Mouse (Mus musculus) stomach, embryonic 16.5 days (tissue): Measurements from ENCODE around the gene Gpr143. TPM values are rescaled to one million over a fixed set of nuclear protein-coding genes. Genes with fewer than 3 reads are reported as not detected.
A peak's percentile ranks its signal among the peaks of the same experiment; 100 is the strongest.

Experiments used
- ATAC-seq: fragments of 200-750 bp; cut with Nextera tagmentation; 2 replicates; pipeline ENCODE4 v1.8.0; 2017; ENCODE audit warnings: moderate number of reproducible peaks, moderate TSS enrichment; ENCODE audit not compliant: insufficient read depth, low FRiP score
- H3K27ac ChIP-seq: fragments of 300-500 bp; sonication (generic); 2 replicates; pipeline ENCODE4 v1.5.1; 2014; ENCODE audit warnings: low read length
- H3K27me3 ChIP-seq: fragments of 300-500 bp; sonication (generic); 2 replicates; pipeline ENCODE4 v1.6.1; 2014; ENCODE audit warnings: low read length, control low read depth, mixed read lengths; ENCODE audit not compliant: control insufficient read depth, insufficient read depth
- H3K36me3 ChIP-seq: fragments of 300-500 bp; sonication (generic); 2 replicates; pipeline ENCODE4 v1.6.1; 2014; ENCODE audit warnings: low read length; ENCODE audit not compliant: control insufficient read depth, insufficient read depth
- H3K4me1 ChIP-seq: fragments of 300-500 bp; sonication (generic); 2 replicates; pipeline ENCODE4 v1.6.1; 2014; ENCODE audit warnings: low read length, control low read depth, mixed read lengths; ENCODE audit not compliant: control insufficient read depth, insufficient read depth
- H3K4me2 ChIP-seq: fragments of 300-500 bp; sonication (generic); 2 replicates; pipeline ENCODE4 v1.6.1; 2014; ENCODE audit warnings: low read depth, low read length, mixed read lengths
- H3K4me3 ChIP-seq: fragments of 300-500 bp; sonication (generic); replicated peaks from 2 replicates; pipeline ENCODE4 v1.5.1; 2014; ENCODE audit warnings: mild to moderate bottlenecking, low read length
- H3K9ac ChIP-seq: fragments of 300-500 bp; sonication (generic); 2 replicates; pipeline ENCODE4 v1.6.1; 2014; ENCODE audit warnings: low read length
- H3K9me3 ChIP-seq: fragments of 300-500 bp; sonication (generic); replicated peaks from 2 replicates; pipeline ENCODE4 v1.6.1; 2016; ENCODE audit warnings: low read length, control low read depth; ENCODE audit not compliant: control insufficient read depth
- WGBS: fragments of 180-500 bp; shearing (Covaris S2); extraction: QIAGEN DNeasy Blood & Tissue Kit; methylation state at CpG from one replicate; pipeline ENCODE4 v1.1.7; 2014; 5-methylcytosine and 5-hydroxymethylcytosine counted together
- polyA plus RNA-seq: library from polyadenylated mRNA; unstranded; fragments of >200 nt; fragmentation: Nextera tagmentation; extraction: Ambion mirVana; gene quantifications from 2 replicates; pipeline ENCODE4 v1.2.1, GENCODE M21; 2015

Gpr143 gene
- polyA plus RNA-seq, result 0.19 TPM in 1 of 2 replicates, not detected in the other

DNA sequence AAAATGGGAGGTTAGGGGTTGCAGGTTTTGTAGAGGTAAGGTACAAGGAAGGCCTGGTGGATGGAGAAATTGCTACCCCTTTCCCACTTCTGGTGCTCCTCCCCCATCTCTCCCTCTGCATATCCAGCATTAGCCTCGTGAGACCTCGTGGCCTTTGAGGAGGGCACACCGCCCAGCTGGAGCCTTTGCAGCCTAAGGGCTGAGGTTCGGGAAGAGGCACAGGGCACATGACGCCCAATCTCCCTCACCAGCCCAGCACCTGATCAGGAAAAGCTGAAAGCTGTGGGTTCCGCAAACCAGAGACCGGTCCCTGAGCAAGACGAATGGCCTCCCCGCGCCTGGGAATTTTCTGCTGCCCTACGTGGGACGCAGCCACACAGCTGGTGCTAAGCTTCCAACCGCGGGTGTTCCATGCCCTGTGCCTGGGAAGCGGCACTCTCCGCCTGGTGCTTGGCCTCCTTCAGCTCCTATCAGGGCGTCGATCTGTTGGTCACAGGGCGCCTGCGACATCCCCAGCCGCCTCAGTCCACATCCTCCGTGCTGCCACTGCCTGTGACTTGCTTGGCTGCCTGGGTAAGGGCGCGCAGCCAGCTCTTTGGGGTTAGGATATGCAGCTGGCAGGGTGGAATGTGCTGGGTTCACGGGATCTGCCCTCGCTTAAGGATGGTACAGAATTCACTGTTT lies at the start of gene Gpr143:
Gene Gpr143 (plus strand): TSS at position 202 of the 684 bp plus-strand sequence.
- ATAC-seq, result no peak

DNA sequence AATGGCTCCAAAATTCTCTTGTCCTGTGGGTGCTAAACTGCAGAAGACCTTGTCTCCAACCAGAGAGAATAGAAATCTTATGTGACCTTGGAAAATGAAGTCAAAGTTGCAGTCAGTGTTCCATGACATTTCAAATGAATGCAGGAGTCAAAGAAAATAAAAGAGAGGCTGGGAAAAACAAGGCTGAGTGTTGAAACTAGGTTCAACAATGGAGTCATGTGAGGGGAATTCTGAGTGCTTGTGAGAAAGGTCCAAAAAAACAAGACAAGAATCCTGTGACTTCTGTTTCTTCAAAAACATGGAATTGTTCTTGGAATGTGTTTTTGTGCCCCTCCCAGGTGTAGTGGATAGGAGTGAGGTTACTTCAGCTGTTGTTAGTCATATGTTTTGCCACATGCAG lies 46.4 kb upstream of the Gpr143 start:
- no peaks in the 10 kb centered on the region; the same call in 1 of the 2 replicates for H3K27me3 ChIP-seq
- H3K27ac ChIP-seq, result no peak overlapping the region
- ATAC-seq, result no peak

More for the DNA sequence above, at the start of gene Gpr143:
- Histone ChIP-seq H3K4me3 (no peak within 1 kb of the TSS; the same call in 1 of the 2 replicates), H3K27ac (no peak within 1 kb of the TSS), H3K27me3 (peaks cover 8% of the 10 kb centered on the region; the same call in 1 of the 2 replicates), H3K4me2 (peak within 1 kb of the TSS; percentile 43), H3K36me3 (no peaks in the 10 kb centered on the region), H3K9me3 (no peaks in the 10 kb centered on the region), H3K4me1 (no peaks in the 10 kb centered on the region), H3K9ac (peak within 1 kb of the TSS; percentile 21; the same call in 1 of the 2 replicates)
- WGBS, result 23% methylated on average over 26 of the region's 26 CpGs

DNA sequence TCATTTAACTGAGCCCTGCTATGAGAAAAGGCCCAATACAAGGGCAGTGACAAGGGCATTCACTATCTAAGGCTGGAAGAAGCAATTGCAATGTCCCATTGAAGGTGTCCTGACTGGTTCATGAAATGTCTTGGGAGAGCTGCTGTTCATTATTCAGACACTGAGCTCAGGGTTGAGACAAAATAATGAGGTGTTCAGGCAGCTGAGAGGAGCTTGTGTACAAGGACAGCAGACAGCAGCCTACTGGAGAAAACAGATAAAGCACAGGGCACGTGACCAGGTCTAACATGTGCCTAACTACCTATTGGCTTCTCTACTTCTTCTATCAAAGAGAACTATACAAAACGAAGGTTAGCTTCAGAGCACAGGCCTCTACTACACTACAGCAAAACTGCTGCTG lies 43.5 kb upstream of the Gpr143 start:
- no peak for ATAC-seq

More for the DNA sequence above, 46.4 kb upstream of the Gpr143 start:
- Histone ChIP-seq H3K36me3 (no peaks in the 10 kb centered on the region), H3K4me1 (no peaks in the 10 kb centered on the region), H3K9ac (no peak overlapping the region), H3K9me3 (no peaks in the 10 kb centered on the region), H3K4me2 (no peak overlapping the region), H3K4me3 (no peak overlapping the region)

DNA sequence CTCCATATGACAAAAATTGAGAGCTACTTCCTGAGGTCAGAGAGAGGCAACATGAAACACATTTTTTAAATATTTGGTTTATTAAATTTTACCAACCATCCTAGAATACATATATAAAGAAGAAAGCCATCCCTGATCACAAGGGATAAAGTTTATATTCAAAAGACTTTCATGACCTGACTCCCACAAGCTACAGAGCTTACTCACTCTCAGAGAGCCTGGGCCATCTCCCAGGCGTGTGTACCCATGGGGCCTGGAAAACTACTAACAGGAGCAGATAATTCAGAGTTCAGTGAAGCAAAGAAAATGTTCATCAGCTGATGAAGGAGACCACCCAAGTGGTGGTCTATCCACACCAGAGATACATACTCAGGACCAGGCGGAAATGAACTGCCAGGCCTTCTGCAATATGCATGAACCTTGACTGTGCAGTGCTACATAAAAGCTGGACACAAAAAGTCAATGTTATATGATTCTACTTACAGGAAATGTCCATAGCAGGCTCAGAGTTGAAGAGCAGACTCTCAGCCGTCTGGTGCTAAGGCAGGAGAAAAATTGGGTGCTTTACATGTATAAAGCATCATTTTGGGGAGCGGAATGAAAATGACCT lies 42.9 kb upstream of the Gpr143 start:
- WGBS, result 65% methylated on average over 4 of the region's 4 CpGs
- Histone ChIP-seq H3K9me3 (no peaks in the 10 kb centered on the region), H3K4me3 (no peak overlapping the region), H3K36me3 (no peaks in the 10 kb centered on the region), H3K4me2 (no peak overlapping the region), H3K4me1 (no peaks in the 10 kb centered on the region), H3K9ac (no peak overlapping the region), H3K27ac (no peak overlapping the region), H3K27me3 (no peaks in the 10 kb centered on the region; the same call in 1 of the 2 replicates)
- no peak for ATAC-seq

More for the DNA sequence above, 43.5 kb upstream of the Gpr143 start:
- H3K4me1 ChIP-seq, result no peaks in the 10 kb centered on the region
- no peak overlapping the region for H3K4me3 ChIP-seq
- no peaks in the 10 kb centered on the region for H3K9me3 ChIP-seq
- no peak overlapping the region for H3K9ac ChIP-seq
- no peaks in the 10 kb centered on the region for H3K36me3 ChIP-seq
- WGBS, result 52% methylated on average over 2 of the region's 2 CpGs
- no peak overlapping the region for H3K27ac ChIP-seq
- no peaks in the 10 kb centered on the region; the same call in 1 of the 2 replicates for H3K27me3 ChIP-seq
- no peak overlapping the region for H3K4me2 ChIP-seq

DNA sequence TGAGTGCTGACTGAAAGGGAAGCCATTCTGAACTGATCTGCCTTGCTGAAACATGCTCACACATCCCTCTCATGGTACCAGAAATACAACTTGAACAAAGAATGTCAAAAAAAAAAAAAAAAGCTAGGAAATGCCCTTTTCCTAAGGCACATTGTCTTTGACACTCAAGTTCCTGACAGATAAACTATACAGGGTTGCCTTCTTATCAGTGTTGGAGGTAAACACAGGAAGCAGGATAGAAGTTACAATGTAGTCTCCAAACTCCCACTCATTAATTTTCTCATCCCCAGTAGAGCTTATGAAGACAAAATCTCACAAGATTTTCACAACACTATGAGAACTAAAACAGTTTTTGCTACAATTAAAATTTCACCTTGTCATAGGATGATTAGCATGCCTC lies 38.1 kb upstream of the Gpr143 start:
- H3K36me3 ChIP-seq, result no peaks in the 10 kb centered on the region
- no peaks in the 10 kb centered on the region; the same call in 1 of the 2 replicates for H3K27me3 ChIP-seq
- H3K4me1 ChIP-seq, result no peaks in the 10 kb centered on the region
- no peak overlapping the region for H3K4me3 ChIP-seq
- no peak for ATAC-seq
- no peak overlapping the region for H3K9ac ChIP-seq
- no peak overlapping the region for H3K27ac ChIP-seq
- H3K9me3 ChIP-seq, result no peaks in the 10 kb centered on the region
- no peak overlapping the region for H3K4me2 ChIP-seq

DNA sequence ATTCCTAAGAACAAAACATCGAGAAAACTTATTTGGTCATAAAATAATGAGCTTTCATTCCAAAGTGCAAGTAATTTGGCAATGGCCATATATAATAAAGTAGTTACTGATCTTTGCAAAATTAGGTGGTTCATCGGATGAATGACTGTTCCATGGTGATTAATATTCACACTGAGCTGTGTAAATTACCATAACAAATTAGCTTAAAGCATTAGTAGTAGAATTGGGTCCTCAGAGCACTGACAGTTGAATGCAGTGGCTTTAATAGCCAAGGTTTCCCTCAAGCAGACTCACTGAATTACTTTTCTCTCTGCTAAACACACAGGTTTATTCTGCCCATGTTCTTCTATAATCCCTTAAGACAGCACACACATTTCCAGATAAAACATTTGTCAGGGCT lies 35.8 kb upstream of the Gpr143 start:
- Histone ChIP-seq H3K27me3 (no peaks in the 10 kb centered on the region; the same call in 1 of the 2 replicates), H3K4me2 (no peak overlapping the region), H3K4me1 (no peaks in the 10 kb centered on the region), H3K9ac (no peak overlapping the region), H3K27ac (no peak overlapping the region), H3K4me3 (no peak overlapping the region), H3K36me3 (no peaks in the 10 kb centered on the region), H3K9me3 (no peaks in the 10 kb centered on the region)
- WGBS, result 90% methylated on average over 2 of the region's 2 CpGs
- ATAC-seq, result no peak

DNA sequence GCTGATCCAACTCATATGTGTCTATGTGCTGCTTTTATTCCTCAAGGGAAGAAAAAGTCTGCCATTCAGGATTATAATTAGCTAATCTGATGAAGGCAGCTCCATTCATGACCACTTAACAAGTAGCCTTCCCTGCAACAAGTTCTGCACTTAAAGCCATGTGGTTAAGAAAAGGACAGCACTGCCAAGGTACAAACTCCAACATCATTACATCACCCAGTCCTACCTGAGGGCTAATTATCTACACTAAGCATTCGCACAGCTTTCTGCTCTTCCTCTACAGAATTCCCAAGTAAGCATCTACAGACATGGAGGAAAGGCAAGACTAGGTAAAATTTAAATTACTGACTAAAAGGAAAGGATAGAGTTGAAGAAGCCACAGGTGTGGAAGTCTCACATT lies 25.9 kb upstream of the Gpr143 start:
- no peak for ATAC-seq
- Histone ChIP-seq H3K4me2 (no peak overlapping the region), H3K4me1 (no peaks in the 10 kb centered on the region), H3K4me3 (no peak overlapping the region), H3K9me3 (no peaks in the 10 kb centered on the region), H3K27ac (no peak overlapping the region), H3K9ac (no peak overlapping the region), H3K27me3 (no peaks in the 10 kb centered on the region), H3K36me3 (no peaks in the 10 kb centered on the region)
- WGBS, result 83% methylated on average over 1 of the region's 1 CpGs

DNA sequence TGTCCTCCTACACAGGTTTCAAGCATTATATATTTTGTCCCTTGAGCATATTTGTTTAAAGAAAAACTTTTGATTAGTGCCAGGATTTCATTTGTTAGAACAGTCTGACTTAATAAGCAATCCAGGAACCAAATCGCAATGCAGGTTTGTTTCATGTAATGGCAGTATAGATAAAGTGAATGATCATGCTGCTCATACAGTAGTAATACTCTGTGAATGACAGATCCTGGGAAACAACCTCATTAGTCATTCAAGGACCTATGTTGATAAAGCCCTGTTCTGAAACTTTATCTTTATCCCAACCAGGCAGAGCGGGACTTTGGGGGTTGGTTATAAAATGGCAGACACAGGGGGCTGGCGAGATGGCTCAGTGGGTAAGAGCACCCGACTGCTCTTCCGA lies 25.4 kb upstream of the Gpr143 start:
- no peak for ATAC-seq
- H3K9me3 ChIP-seq, result no peaks in the 10 kb centered on the region
- WGBS, result 87% methylated on average over 5 of the region's 5 CpGs

DNA sequence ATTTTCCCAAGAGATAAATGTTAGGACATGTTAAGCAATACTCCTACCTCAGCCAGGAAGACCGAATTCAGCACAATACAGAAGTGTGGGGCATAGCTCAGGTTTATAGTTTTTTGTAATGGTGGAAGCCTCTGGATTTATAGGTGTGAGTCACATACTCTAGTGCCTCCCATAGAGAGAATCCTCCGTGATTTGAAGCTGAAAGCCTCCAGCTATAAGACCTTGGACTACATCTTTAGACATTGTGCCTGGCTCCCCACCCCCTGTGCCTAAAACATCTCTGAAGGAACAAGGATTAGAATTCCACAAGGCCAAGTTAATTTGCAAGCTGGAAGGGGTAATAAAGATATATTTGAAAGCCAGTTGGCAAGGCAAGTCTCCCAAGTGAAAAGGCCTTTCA lies 19.3 kb upstream of the Gpr143 start:
- no peaks in the 10 kb centered on the region for H3K9me3 ChIP-seq
- H3K4me1 ChIP-seq, result no peaks in the 10 kb centered on the region
- H3K4me2 ChIP-seq, result no peak overlapping the region
- no peak overlapping the region for H3K9ac ChIP-seq
- WGBS, result 49% methylated on average over 2 of the region's 2 CpGs
- no peak for ATAC-seq
- no peak overlapping the region for H3K27ac ChIP-seq
- peaks cover 4% of the 10 kb centered on the region; the same call in 1 of the 2 replicates for H3K27me3 ChIP-seq
- H3K36me3 ChIP-seq, result no peaks in the 10 kb centered on the region
- no peak overlapping the region for H3K4me3 ChIP-seq

More for the DNA sequence above, 25.4 kb upstream of the Gpr143 start:
- no peak overlapping the region for H3K4me3 ChIP-seq
- no peaks in the 10 kb centered on the region for H3K4me1 ChIP-seq
- no peak overlapping the region for H3K4me2 ChIP-seq
- H3K36me3 ChIP-seq, result no peaks in the 10 kb centered on the region
- H3K27me3 ChIP-seq, result no peaks in the 10 kb centered on the region
- H3K27ac ChIP-seq, result no peak overlapping the region
- H3K9ac ChIP-seq, result no peak overlapping the region
